In the genomic region with DNA sequence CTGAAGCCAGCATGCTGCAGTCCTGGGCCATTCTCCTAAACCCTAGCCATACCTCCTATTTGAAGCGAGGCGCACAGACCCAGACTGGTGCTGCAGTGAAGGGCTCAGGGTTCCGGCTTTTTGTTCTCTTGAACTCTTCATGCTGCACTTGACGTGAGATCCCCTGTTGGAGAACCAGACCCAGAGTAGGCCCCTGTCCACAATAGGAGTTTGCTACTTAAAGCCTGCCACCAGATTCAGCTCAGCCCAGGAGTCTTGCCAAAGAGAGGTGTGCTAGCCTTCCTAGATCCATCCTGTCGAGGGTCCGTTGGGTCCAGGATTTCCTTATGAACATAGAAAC, we compare ENCODE assay signal across 9 mouse cellular contexts. TPM values are rescaled to one million over a fixed set of nuclear protein-coding genes. Genes with fewer than 3 reads are reported as not detected.
DNase-seq lines count a peak whose midpoint lies in the region; ATAC-seq and TF ChIP-seq lines count a peak whose summit lies in the region.
"Had no signal": no experiment of that assay in that cellular context is flagged by ENCODE, and none has a peak within 500 bp of the region (broad histone marks: within the 10 kb centered on the region; RNA-seq: fewer than 3 reads in every experiment).

No protein-coding gene starts in this region.

- 9% methylated on average over 6 of the region's 6 CpGs for WGBS in kidney, postnatal 0 days
- 5% methylated on average over 6 of the region's 6 CpGs for WGBS in embryonic facial prominence, embryonic 11.5 days
- WGBS in intestine, embryonic 14.5 days = 8% methylated on average over 6 of the region's 6 CpGs

- peaks cover 4% of the 10 kb centered on the region; the same call in 1 of the 2 replicates for H3K27me3 ChIP-seq in kidney, postnatal 0 days (ENCODE audit: insufficient read depth, low read length)
- H3K27me3 ChIP-seq in embryonic facial prominence, embryonic 11.5 days (ENCODE audit: control insufficient read depth, insufficient read depth, low read length) = no peaks in the 10 kb centered on the region; the same call in 1 of the 2 replicates
- H3K27me3 ChIP-seq in intestine, embryonic 14.5 days (replicated peaks; ENCODE audit: control insufficient read depth, insufficient read depth, low read length) = peaks cover 17% of the 10 kb centered on the region
- H3K27me3 ChIP-seq in myocyte (ENCODE audit: control insufficient read depth, insufficient read depth, insufficient read length) = peaks cover 11% of the 10 kb centered on the region

- peak overlapping the region; percentile 62 for H3K4me3 ChIP-seq in kidney, postnatal 0 days (replicated peaks; ENCODE audit: low read depth, low read length)
- peak overlapping the region; percentile 88 for H3K4me3 ChIP-seq in embryonic facial prominence, embryonic 11.5 days (ENCODE audit: low read depth, low read length)
- peak overlapping the region; percentile 85 for H3K4me3 ChIP-seq in intestine, embryonic 14.5 days (ENCODE audit: low read depth, low read length)
- H3K4me3 ChIP-seq in myocyte = peak overlapping the region; percentile 73

- no peak for TF ChIP-seq POLR2A in myocyte (IDR thresholded peaks at IDR 0.05; ENCODE audit: insufficient read length, low read depth)

- H3K4me1 ChIP-seq in kidney, postnatal 0 days (replicated peaks; ENCODE audit: insufficient read depth, low read length) = peaks cover 22% of the 10 kb centered on the region
- no peaks in the 10 kb centered on the region; the same call in 1 of the 2 replicates for H3K4me1 ChIP-seq in embryonic facial prominence, embryonic 11.5 days (ENCODE audit: control insufficient read depth, insufficient read depth, low read length)
- peaks cover 27% of the 10 kb centered on the region for H3K4me1 ChIP-seq in intestine, embryonic 14.5 days (replicated peaks; ENCODE audit: control insufficient read depth, insufficient read depth, low read length)

- peak overlapping the region; percentile 62 for H3ac ChIP-seq in myocyte (ENCODE audit: control insufficient read depth, insufficient read length)

- peak overlapping the region; percentile 84 for H3K9ac ChIP-seq in kidney, postnatal 0 days (ENCODE audit: low read depth, low read length)
- H3K9ac ChIP-seq in embryonic facial prominence, embryonic 11.5 days (replicated peaks; ENCODE audit: low read length) = peak overlapping the region; percentile 96
- H3K9ac ChIP-seq in intestine, embryonic 14.5 days (ENCODE audit: low read length) = peak overlapping the region; percentile 88

- ATAC-seq in kidney, postnatal 0 days (replicated peaks; ENCODE audit: low FRiP score, low read depth) = no peak
- no peak for ATAC-seq in embryonic facial prominence, embryonic 11.5 days (replicated peaks; ENCODE audit: insufficient number of reproducible peaks, low FRiP score, low TSS enrichment, low read depth)
- ATAC-seq in intestine, embryonic 14.5 days (replicated peaks; ENCODE audit: low FRiP score, low TSS enrichment, low read depth) = no peak

- peak overlapping the region; percentile 78 for H3K4me2 ChIP-seq in kidney, postnatal 0 days (ENCODE audit: low read length)
- peak overlapping the region; percentile 90 for H3K4me2 ChIP-seq in embryonic facial prominence, embryonic 11.5 days (ENCODE audit: low read depth, low read length)
- peak overlapping the region; percentile 93 for H3K4me2 ChIP-seq in intestine, embryonic 14.5 days (ENCODE audit: low read length)
- peak overlapping the region; percentile 93 for H3K4me2 ChIP-seq in myocyte (ENCODE audit: low read depth)

- no peaks in the 10 kb centered on the region for H3K9me3 ChIP-seq in kidney, postnatal 0 days (replicated peaks; ENCODE audit: low read length)
- no peaks in the 10 kb centered on the region for H3K9me3 ChIP-seq in embryonic facial prominence, embryonic 11.5 days (replicated peaks; ENCODE audit: control insufficient read depth, low read length)
- no peaks in the 10 kb centered on the region for H3K9me3 ChIP-seq in intestine, embryonic 14.5 days (ENCODE audit: control insufficient read depth, low read length)

- H3K27ac ChIP-seq in kidney, postnatal 0 days = no peak overlapping the region
- peak overlapping the region; percentile 89; the same call in 1 of the 2 replicates for H3K27ac ChIP-seq in embryonic facial prominence, embryonic 11.5 days (replicated peaks; ENCODE audit: low read depth, low read length)
- peak overlapping the region; percentile 89; the same call in 1 of the 2 replicates for H3K27ac ChIP-seq in intestine, embryonic 14.5 days (ENCODE audit: low read depth)

- H3K79me2 ChIP-seq in myocyte (ENCODE audit: control insufficient read depth, insufficient read depth) = peaks cover 41% of the 10 kb centered on the region

- no peak for TF ChIP-seq CTCF in kidney, postnatal 0 days (IDR thresholded peaks at IDR 0.05; ENCODE audit: low read depth)

- H3K36me3 ChIP-seq in kidney, postnatal 0 days (ENCODE audit: insufficient read depth, low read length) = peaks cover 17% of the 10 kb centered on the region; the same call in 1 of the 2 replicates
- H3K36me3 ChIP-seq in embryonic facial prominence, embryonic 11.5 days (replicated peaks; ENCODE audit: control insufficient read depth, insufficient read depth, low read depth, low read length) = peaks cover 6% of the 10 kb centered on the region
- H3K36me3 ChIP-seq in intestine, embryonic 14.5 days (ENCODE audit: control insufficient read depth, insufficient read depth, low read length) = peaks cover 32% of the 10 kb centered on the region
- peaks cover 9% of the 10 kb centered on the region for H3K36me3 ChIP-seq in myocyte (ENCODE audit: control insufficient read depth, insufficient read depth)

- DNase-seq in kidney, postnatal 0 days (ENCODE audit: low spot score) = no peak
- DNase-seq in kidney, adult 9 months = no peak
- DNase-seq in embryonic facial prominence, embryonic 11.5 days (ENCODE audit: low spot score) = no peak
- peak; percentile 66 for DNase-seq in intestine, embryonic 14.5 days (ENCODE audit: low spot score)
- DNase-seq in urinary bladder, postnatal 4 days (ENCODE audit: low spot score in 2 of 2) = no peak
- DNase-seq in cerebellum, adult 18-20 months = no peak
- no peak for DNase-seq in left cerebral cortex, adult 11 months (ENCODE audit: low spot score)
- DNase-seq: spleen, adult 18-20 months had no signal

TF ChIP-seq in myocyte, 11 proteins besides CTCF, POLR2A, EP300 and RAD21:
- no peak for TF ChIP-seq POLR2AphosphoS2 (IDR thresholded peaks at IDR 0.05; ENCODE audit: insufficient read length, low read depth)
- no peak for TF ChIP-seq MYOG (IDR thresholded peaks at IDR 0.05; ENCODE audit: control insufficient read depth in 1 of 3, insufficient read depth in 1 of 3, insufficient read length in 2 of 3, low read depth in 2 of 3)
- no peak for TF ChIP-seq REST (IDR thresholded peaks at IDR 0.05; ENCODE audit: insufficient read depth, insufficient read length)
- TF ChIP-seq SRF (IDR thresholded peaks at IDR 0.05; ENCODE audit: control insufficient read depth, insufficient read length, low read depth) = no peak
- TF ChIP-seq MYOD1 (IDR thresholded peaks at IDR 0.05; ENCODE audit: control insufficient read depth in 1 of 3, insufficient read length in 2 of 3, low read depth in 2 of 3) = no peak
- no peak for TF ChIP-seq TCF12 (IDR thresholded peaks at IDR 0.05; ENCODE audit: insufficient read depth, poor library complexity, severe bottlenecking)
- no peak for TF ChIP-seq MAX (IDR thresholded peaks at IDR 0.05; ENCODE audit: low read depth)
- TF ChIP-seq TCF3 (IDR thresholded peaks at IDR 0.05; ENCODE audit: insufficient read length, low read depth) = no peak
- TF ChIP-seq E2F4 (IDR thresholded peaks at IDR 0.05; ENCODE audit: insufficient read depth) = no peak
- no peak for TF ChIP-seq USF1 (IDR thresholded peaks at IDR 0.05; ENCODE audit: low read depth)
- TF ChIP-seq CEBPB (IDR thresholded peaks at IDR 0.05; ENCODE audit: insufficient read depth, poor library complexity, severe bottlenecking) = no peak

RNA-seq across cellular contexts. Expression of gene Lsm14b, which starts 1.0 kb away (rescaled TPM):
- polyA plus RNA-seq in kidney, postnatal 0 days (2015; fragmentation: Nextera tagmentation; extraction: Ambion mirVana) = 9.3 and 10.4 TPM in 2 replicates
- 9.8 and 11.1 TPM in 2 replicates for polyA plus RNA-seq in embryonic facial prominence, embryonic 11.5 days (2014; fragmentation: Nextera tagmentation; extraction: Ambion mirVana)
- polyA plus RNA-seq in intestine, embryonic 14.5 days (2014; fragmentation: Nextera tagmentation; extraction: Ambion mirVana) = 6.2 and 6.3 TPM in 2 replicates
- 48.8 TPM for polyA plus RNA-seq in myocyte (2012; fragmentation: generic; extraction: Trizol)

RNA-seq across cellular contexts. Expression of gene Psma7, which starts 16.4 kb away (rescaled TPM):
- polyA plus RNA-seq in kidney, postnatal 0 days (2015; fragmentation: Nextera tagmentation; extraction: Ambion mirVana) = 641 and 676 TPM in 2 replicates
- polyA plus RNA-seq in embryonic facial prominence, embryonic 11.5 days (2014; fragmentation: Nextera tagmentation; extraction: Ambion mirVana) = 751 and 753 TPM in 2 replicates
- 612 and 735 TPM in 2 replicates for polyA plus RNA-seq in intestine, embryonic 14.5 days (2014; fragmentation: Nextera tagmentation; extraction: Ambion mirVana)
- 395 TPM for polyA plus RNA-seq in myocyte (2012; fragmentation: generic; extraction: Trizol)

RNA-seq across cellular contexts. Expression of gene Ss18l1, which starts 16.5 kb away (rescaled TPM):
- polyA plus RNA-seq in kidney, postnatal 0 days (2015; fragmentation: Nextera tagmentation; extraction: Ambion mirVana) = 3.9 and 4.2 TPM in 2 replicates
- 8.0 and 9.5 TPM in 2 replicates for polyA plus RNA-seq in embryonic facial prominence, embryonic 11.5 days (2014; fragmentation: Nextera tagmentation; extraction: Ambion mirVana)
- polyA plus RNA-seq in intestine, embryonic 14.5 days (2014; fragmentation: Nextera tagmentation; extraction: Ambion mirVana) = 5.0 and 5.4 TPM in 2 replicates
- 1.6 TPM for polyA plus RNA-seq in myocyte (2012; fragmentation: generic; extraction: Trizol)

RNA-seq across cellular contexts. Expression of gene Mtg2, which starts 44.6 kb away (rescaled TPM):
- 18.6 and 19.3 TPM in 2 replicates for polyA plus RNA-seq in kidney, postnatal 0 days (2015; fragmentation: Nextera tagmentation; extraction: Ambion mirVana)
- 25.5 and 28.1 TPM in 2 replicates for polyA plus RNA-seq in embryonic facial prominence, embryonic 11.5 days (2014; fragmentation: Nextera tagmentation; extraction: Ambion mirVana)
- 24.2 and 27.5 TPM in 2 replicates for polyA plus RNA-seq in intestine, embryonic 14.5 days (2014; fragmentation: Nextera tagmentation; extraction: Ambion mirVana)
- polyA plus RNA-seq in myocyte (2012; fragmentation: generic; extraction: Trizol) = 17.2 TPM

RNA-seq across cellular contexts. Expression of gene Taf4, which starts 49.4 kb away (rescaled TPM):
- 3.3 and 3.5 TPM in 2 replicates for polyA plus RNA-seq in kidney, postnatal 0 days (2015; fragmentation: Nextera tagmentation; extraction: Ambion mirVana)
- 4.4 and 4.9 TPM in 2 replicates for polyA plus RNA-seq in embryonic facial prominence, embryonic 11.5 days (2014; fragmentation: Nextera tagmentation; extraction: Ambion mirVana)
- polyA plus RNA-seq in intestine, embryonic 14.5 days (2014; fragmentation: Nextera tagmentation; extraction: Ambion mirVana) = 5.2 and 5.4 TPM in 2 replicates
- polyA plus RNA-seq in myocyte (2012; fragmentation: generic; extraction: Trizol) = 6.3 TPM
